Mouse (Mus musculus): ENCODE data around the gene Tunar.

Tunar gene

DNA sequence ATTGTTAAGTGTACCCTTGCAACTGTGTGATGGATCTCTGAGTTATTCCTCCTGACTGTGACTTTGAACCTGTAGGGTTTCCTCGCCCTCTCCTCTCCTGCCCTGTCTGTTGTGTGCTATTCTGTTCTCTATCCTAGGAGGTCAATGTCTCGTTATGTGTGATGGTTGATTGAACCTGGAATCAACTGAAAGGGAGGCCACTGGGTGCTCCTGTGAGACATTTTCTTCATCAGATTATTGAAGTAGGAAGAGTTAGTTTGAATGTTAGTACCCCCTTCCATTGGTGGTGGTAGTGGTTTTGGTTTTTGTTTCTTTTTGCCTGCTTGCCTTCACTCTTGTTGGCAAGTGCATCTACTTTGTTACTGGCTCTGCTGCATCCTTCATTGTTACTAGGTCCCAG lies at the start of gene Tunar:
Gene Tunar, plus strand, starts transcription at position 301 of the 400 bp plus-strand sequence.
- DNase-seq (ENCODE audit: low spot score in 2 of 2): no peak

DNA sequence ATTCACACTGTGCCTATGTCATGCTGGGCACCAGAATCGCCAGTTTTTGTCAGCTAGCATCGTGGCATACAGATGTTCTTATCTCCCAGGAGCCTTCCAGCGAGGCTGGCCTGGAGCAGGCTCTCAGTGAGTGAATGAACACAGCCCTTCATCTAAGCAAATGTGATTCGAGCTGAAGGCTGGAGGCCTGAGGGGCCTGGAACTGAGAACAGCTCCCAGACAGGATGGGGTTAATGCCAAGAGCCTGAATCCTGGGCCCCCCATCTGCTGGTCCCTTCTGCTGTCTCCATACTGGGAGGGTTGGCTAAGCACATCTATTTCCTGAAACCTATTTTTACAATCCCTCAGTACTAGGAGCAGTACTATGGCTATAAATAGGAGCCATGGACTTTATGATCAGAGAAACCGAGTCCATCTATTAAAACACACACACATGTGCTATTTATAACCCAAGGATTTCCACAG lies 21.1 kb upstream of the Tunar start:
- no peak for DNase-seq (ENCODE audit: low spot score in 2 of 2)

DNA sequence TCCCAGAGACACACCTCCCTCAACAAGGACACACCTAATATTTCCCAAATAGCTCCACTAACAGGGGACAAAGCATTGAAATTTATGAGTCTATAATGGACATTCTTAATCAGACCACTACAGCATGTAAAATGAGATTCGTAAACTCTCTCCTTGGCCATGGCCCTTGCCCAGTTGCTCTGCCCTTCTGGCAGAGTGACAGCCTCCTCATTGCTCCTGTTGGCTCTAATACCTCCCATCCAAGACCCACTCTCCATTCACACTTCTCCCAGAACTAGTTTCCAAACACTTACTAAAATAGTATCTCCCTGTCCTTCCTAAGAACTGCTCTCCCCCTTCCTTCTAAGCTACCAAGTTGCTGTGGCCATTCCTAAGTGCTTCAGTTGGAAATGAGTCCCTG lies 19.3 kb upstream of the Tunar start:
- no peak for DNase-seq (ENCODE audit: low spot score in 2 of 2)

DNA sequence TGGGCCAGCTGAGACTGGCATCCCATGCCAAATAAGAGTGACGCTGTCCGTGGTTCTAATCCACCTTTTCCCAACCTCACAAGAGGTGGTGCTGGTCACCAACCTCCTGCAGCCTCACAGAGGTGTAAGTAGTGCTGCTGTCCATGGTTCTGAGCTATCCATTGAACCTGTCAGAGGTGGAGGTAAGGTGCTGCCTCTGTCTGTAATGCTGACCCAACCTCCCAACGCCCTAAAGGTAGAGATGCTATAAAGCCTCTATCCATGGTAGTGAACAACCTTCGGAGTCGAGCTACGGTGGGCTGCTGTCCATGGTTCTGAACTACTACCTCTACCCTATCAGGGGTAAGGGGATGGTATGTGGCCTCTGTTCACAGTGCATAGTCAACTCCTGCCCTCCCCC lies 11.5 kb upstream of the Tunar start:
- no peak for DNase-seq (ENCODE audit: low spot score in 2 of 2)

DNA sequence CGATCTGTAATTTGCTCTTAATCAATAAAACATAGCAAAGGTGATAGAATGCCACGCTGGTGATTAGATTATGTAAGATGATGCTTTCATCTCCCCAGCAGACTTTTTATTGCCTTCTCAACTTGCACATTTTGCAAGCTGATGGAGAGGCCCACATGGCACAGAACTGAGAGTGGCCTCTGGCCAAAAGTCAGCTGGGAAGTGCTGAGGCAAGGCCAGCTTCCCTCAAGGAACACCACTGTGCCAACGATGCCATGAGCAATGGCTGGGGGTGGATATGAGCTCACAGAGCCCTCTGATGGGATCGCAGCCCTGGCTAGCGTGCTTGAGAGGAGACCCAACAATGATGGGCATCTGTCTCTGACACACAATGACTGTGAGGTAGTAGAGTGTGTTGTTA lies 6.6 kb upstream of the Tunar start:
- DNase-seq (ENCODE audit: low spot score in 2 of 2): no peak

DNA sequence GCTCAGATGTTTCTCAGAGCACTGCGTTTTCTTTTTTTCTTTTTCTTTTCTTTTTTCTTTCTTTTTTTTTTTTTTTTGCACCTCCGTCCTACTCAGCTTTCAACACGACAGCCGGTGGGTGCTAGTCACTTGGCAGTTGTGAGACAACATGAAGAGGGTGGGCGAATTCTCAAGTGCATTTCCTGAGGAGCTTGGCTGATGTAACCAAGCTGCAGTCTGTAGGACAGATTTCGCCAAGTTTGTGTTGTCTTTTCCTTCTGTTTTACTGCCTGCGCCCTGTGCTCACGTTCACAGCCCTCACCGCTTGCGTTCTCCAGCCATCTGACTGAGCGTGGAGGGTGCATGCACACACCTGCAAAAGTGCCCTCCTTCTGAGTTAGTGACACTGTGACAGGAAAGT lies 5.3 kb upstream of the Tunar start:
- no peak for DNase-seq (ENCODE audit: low spot score in 2 of 2)

DNA sequence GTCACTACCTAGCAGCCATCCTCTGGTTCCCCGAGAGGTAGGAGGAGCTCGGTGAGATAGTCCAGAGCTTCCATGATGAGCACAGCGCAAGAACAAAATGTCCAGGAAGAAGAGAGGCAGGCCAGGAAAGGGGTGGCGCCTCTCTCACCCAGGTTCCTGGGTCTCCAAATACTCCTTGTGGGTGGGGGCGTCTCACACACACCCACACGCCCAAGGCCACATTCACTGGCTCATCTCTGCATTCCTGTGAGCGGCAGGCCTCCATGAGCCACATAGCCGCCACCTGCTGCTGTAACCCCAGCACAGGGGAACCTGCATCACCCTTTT lies 2.4 kb downstream of the Tunar start:
- DNase-seq (ENCODE audit: low spot score in 2 of 2): no peak

DNA sequence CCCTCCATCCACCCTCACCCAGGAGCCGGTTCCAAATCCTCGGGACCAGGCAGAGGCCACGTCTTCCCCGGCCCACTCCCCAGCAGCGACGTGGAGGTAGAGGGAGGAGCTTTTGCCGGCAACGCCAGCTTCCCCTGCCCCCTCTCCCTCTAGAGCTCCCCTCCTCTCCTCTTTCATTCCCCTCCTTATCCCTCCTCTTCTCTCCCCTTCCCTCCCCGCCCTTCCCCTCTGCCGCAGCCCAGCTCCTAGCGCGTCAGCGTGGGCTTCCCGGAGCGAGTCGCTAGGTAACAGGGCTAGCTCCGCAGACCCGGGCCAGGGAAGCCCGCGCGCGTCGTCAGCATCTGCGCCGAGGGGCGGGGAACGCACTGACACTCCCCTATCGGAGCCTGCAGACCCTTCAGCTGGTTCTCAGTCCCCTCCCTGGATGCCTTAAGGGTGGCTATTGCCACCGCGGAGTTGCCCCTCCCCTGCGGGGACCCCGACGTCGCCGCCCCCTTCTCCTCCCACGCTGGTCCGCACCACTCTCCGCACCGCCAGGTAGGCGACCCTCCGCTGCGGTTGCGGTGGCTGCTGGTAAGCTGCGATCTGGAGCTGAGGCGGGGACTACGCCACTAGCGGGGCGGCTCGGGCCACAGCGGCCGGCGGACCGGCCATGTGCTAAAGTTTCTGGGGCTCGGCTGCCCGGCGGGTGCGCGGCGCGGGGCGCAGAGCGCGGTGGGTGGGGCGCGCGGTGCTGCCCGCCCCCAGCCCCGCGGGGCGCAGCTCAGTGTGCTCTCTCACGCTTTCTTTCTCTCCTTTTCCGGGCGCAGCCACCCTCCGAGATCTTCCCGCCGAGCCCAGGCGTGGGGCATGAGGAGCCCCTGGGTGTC lies 3.0 kb downstream of the Tunar start:
- no peak for DNase-seq (ENCODE audit: low spot score in 2 of 2)

DNA sequence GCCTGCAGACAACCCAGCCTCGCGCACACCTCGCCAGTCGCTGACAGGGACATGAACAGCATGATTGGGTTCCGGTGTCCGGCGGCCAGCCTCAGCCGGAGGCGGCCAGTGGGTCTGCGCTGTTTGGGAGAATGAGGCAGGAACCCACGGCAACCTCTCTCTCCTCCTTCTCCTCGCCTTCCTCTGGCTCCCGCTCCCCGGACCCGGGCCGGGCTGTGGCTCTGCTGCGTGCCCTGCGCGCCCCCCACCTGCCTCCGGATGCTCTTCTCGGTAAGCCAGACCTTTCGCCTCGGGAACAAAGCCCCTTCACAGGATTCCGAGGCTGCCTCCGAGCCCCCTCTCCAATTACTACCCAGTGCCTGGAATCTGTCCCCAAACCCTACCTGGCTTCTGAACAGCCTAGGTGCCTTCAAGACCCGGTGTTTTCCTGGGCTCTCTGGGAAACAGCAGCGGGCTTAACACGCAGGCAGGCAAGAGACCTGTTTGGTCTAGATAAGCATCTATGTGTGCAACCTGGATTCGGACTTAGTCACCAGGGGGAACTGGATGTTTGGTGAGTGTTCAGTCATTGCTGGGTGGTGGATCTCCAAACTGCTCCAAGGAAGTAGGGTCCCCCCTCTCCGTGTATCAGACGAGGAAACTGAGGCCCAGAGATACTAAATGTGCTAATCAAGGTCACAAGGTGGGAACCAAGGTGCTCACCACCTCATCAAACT lies 3.8 kb downstream of the Tunar start:
- DNase-seq (ENCODE audit: low spot score in 2 of 2): no peak

DNA sequence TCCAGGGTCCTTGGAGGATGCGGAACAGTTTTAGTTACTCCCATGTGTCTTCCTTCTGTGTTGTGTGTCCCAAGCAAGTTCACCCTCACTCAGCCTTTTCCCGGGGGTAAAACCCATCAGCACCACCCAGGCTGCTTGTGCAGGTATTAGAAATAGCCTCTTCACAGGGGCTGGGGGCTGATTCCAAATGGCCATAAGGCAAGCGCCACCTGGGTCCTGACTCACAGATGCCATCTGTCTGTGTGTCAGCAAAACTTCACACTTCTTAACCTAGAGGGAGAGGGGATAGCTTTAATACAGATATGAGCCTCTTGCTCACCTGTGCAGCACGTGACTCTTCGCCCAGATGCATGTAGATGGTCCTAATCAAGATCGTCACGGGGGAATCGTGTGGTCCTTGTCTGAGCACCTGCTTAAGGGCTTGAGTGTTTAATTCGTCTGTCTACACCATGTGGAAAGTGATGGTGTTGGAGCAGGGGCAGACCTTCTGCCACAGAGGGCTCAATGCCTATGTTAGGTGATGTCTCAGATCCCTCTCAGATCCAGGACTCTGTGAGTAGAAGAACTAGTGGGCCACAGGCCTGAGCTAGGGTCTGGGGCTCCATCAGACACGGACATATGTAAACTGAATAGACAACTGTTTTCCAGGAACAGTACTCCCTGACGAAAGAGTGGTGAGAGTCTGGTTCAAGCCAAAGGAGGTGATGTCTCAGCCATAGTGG lies 4.7 kb downstream of the Tunar start:
- no peak for DNase-seq (ENCODE audit: low spot score in 2 of 2)

DNA sequence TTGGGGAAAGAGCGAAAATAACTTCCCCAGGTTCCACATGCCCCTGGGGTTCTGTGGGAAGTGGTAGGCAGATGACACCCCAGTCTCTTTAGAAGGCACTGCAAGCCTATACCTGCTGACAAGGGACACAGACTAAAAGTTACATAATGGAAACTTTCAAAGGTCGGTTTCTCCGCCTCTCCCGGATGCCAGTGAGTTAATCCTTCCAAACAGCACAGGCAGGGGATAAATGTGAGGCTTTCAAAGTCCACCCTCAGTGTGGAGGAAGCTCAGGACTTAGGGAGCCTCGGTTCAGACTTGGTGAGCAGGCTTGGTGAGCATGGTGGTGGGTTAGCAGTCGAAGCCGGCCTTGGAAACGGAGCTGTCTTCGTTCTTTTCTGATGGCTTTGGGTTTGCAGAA lies 7.9 kb downstream of the Tunar start:
- DNase-seq (ENCODE audit: low spot score in 2 of 2): no peak

DNA sequence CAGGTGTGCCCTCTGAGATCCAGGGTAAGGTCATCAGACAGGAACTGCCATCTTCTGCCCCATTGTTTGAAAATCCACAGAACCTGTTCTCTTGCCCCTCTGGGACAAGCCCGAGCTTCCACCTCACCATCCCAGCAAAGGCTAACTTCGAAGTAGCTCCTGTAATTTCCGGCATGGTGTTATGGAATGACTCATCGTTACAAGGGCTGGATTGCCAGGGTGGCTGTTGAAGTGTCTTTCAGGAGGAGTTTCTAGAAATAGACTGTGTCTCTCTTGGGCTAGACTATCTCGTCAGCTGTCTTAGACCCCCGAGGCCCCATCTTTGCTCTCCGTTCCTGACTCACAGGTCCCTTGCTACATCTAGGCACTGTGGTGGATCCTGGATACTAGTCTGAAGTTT lies 10.8 kb downstream of the Tunar start:
- DNase-seq (ENCODE audit: low spot score in 2 of 2): no peak

DNA sequence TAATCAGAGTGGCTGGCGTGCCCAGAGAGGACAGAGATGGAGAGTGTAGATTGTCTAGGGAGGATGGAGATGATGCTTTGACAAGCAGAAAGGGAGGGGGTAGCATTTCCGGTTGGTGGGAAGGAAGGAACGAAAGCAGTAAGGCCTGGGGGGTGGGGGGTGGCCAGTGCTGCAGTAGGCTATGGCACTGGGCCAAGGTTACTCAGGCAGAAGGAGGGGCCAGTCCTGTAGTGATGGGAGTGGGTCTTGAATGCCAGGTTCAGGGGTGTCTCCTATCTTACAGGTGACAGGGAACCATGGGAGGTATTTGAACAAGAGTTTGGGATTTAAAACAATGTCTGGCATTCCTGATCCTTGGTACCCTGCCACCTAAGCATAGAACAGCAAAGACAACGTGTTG lies 13.2 kb downstream of the Tunar start:
- no peak for DNase-seq (ENCODE audit: low spot score in 2 of 2)

DNA sequence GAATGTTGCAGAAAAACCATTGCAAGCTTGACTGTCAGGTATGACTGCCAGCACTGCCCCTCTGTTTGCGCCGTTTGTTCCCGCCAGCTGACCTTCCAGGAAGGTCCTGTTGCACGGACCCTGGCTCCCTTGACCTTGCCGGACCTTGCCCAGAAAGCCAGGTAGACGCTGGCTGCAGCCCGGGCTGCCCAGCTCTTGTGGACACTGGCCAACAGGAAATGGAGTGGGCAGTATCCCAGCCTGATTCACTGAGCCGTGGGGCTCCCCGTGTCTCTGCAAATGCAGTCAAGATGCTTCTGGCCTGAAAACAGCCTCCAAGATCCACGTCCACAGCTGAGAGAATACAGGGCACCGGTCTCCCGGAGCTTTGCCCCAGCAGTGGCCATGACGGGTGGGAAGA lies 13.6 kb downstream of the Tunar start:
- DNase-seq (ENCODE audit: low spot score in 2 of 2): no peak

DNA sequence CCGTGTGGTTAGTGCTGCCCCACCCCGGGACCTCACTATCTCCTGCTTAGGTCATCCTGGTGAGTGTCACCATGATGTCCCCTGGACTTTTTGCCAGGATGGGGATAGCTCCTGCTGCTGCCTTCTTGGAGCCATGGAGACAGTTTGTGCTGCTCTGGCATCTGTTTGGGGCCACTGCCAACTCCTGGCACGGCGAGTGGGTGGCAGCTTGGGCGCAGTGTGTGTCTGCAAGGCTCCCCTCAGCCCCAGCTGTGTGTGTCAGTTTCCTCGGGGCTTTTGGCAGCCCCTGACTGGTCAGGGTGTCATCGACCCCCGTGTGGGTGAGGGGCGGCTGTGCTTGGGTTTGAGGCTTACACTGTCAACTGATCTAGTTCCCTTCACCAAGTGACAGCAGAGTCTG lies 20.6 kb downstream of the Tunar start:
- DNase-seq (ENCODE audit: low spot score in 2 of 2): no peak

DNA sequence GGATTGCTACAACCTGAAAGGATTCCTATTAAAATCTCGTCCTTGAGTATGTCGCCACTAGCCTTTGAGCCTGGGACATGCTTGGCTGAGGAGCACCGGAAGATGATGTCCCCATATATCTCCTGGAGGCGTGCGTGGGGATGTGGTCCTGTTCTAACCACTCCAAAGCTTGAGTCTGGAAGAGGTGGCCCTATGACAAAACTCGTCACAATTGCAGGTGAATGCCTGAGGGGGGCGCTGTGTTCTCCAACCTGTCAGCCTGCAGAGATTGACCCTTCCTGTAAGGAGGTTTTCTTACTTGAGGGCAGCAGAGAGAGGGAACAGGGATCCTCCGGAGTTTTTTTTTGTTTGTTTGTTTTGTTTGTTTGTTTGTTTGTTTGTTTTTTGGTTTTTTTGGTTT lies 21.1 kb downstream of the Tunar start:
- no peak for DNase-seq (ENCODE audit: low spot score in 2 of 2)

DNA sequence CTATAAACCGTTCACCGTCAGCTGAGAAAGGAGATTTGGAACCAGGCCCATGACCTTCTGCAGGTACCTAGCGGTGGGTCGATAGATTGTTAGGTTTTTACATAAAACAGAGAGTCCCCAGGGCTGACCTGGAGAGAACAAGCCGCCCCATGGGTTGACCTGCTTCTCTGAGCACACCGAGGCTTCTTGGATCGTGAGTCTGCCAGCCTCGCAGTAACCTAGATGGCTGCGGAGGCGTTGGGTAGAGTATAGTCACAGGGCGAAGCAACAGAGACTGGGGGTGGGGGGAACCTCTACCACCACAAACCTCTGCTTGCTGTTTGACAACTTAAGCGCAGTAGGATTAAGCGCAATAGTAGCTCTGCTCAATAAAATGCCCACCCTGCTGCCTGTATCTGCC lies 23.1 kb downstream of the Tunar start:
- no peak for DNase-seq (ENCODE audit: low spot score in 2 of 2)

DNA sequence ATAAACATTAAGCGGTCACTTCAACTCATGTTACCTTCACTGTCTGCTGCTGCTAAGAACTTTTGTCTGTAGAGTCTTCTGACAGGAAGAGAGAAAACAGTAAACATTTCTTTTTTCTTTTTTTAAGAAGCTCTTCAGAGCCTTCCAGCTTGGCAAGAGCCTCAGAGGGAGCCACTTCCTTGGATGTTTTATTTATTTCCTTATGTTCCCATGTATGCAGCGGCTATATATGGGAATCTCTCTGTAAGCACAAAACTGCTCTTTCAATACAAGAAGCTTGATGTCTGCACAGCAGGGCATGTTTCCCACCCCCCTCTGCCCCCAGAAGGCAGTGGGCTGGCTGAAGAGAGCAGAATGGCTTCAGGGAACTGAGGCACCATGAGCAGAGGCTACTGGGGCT lies 30.0 kb downstream of the Tunar start:
- no peak for DNase-seq (ENCODE audit: low spot score in 2 of 2)

DNA sequence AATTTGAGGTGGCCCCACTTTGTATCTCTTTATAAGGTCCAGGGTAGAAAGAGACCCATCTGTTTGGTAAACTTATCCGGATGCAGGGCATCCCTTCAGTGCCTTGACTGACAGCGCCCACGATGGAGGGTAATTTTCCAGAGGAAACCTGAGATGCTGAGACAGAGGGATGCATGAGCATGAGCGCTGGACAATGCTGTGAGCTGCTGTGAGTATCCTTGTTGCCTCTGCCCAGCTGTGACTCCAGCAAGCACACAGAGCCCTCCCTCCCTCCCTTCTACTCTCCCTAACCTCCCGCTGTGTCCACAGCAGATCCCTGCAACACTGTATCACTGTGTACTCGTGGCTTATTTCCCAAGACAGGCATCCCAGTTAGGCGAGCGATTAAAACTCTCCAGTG lies 40.9 kb downstream of the Tunar start:
- no peak for DNase-seq (ENCODE audit: low spot score in 2 of 2)

DNA sequence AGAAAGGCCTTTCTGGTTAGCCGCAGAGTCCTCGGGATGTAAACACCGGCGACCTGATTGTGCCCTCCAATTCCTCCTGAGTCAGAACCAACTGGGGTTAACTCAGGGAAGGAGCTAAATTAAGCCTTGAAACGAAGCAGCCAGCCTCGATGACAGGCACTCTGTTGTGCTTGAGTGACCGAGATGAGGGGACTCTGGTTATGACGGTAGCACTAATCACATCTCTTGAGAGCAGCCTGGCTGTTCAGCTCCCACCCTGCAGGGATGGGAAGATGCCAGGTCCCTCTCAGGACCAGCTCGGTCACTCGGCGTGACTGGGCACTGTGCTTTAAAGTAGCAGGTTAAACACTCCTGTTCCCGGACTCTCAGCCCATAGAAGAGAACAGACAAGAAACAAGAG lies 43.3 kb downstream of the Tunar start:
- DNase-seq (ENCODE audit: low spot score in 2 of 2): no peak

DNA sequence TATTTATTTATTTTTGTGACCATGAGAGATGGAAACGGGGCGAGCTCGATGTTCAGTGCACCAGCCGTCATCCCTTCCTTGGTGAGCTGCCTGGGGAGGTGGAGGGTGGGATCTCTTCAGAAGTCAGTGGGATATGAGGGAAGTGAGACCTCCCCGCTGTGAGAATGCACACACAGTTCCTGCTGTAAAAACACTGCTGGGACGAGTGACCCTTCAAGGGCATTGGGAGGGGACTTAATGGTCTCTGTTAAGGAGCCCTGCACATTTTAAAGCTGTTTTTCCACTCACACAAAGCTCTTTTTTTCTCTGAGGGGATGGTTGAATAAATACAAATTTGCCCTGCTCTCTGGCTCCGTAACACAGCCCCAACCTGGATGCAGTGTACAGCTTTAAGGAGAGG lies 49.1 kb downstream of the Tunar start:
- DNase-seq (ENCODE audit: low spot score in 2 of 2): no peak

DNA sequence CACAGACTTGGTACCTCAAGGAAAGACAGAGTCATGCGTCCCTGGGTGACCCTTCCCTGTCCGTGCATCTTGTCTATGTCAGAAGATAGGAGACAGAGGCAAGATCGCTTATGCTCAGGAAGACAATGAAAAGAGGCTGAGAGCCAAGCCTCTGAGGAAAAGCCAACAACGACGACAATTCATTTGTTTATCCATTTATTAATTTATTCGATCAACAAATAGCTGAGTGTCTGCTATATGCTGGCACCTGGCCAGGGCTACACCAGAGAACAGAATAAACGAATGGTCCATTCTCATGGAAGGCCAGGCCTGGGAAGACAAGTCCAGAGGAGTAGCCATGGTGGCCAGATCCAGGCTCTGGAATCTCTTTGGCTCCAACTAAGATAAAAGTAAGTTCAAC lies 61.0 kb downstream of the Tunar start:
- DNase-seq (ENCODE audit: low spot score in 2 of 2): no peak

DNA sequence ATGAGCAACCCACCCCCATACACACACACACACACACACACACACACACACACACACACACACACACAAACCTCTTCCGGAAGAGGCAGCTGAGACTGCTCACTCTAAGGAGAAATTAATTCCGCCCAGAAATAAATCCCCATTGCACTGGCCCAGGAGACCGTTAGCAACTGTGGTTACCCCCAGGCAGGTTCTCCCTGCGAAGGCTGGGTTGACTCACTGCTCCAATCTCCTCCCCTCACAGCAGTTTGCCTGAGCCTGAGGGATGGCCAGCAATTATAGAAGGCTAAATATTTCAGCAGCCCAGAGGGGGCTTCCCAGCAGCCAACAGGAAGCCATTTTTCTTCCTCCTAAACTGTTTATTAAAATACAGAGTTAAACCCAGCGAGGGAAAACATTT lies 64.5 kb downstream of the Tunar start:
- DNase-seq (ENCODE audit: low spot score in 2 of 2): no peak

All from spleen, postnatal 10 days (tissue).